Mouse (Mus musculus): Measurements from ENCODE around the gene St6gal1. TPM values are rescaled to one million over a fixed set of nuclear protein-coding genes. Genes with fewer than 3 reads are reported as not detected.

St6gal1 gene
- polyA plus RNA-seq, 1 experiment from 2014 or later: 21.9 TPM

- Histone ChIP-seq H3K9ac (no peak overlapping the region), H3K27me3 (replicated peaks) (no peaks in the 10 kb centered on the region), H3K4me2 (no peak overlapping the region), H3K9me3 (replicated peaks) (peaks cover 7% of the 10 kb centered on the region; the same call in 1 of the 2 replicates), H3K36me3 (peaks cover 18% of the 10 kb centered on the region), H3K27ac (ENCODE audit: poor library complexity, severe bottlenecking) (no peak overlapping the region), H3K4me1 (replicated peaks) (no peaks in the 10 kb centered on the region), H3K4me3 (no peak overlapping the region)
- ATAC-seq (ENCODE audit: insufficient number of reproducible peaks, low FRiP score): no peak
- 92% methylated on average over 2 of the region's 2 CpGs for WGBS
Observed at GRCm38 (mm10) chr16:23341254-23341653, 116.7 kb downstream of the St6gal1 start.

- Histone ChIP-seq H3K4me2 (no peak overlapping the region), H3K9me3 (replicated peaks) (no peaks in the 10 kb centered on the region), H3K27ac (ENCODE audit: poor library complexity, severe bottlenecking) (no peak overlapping the region), H3K27me3 (replicated peaks) (no peaks in the 10 kb centered on the region), H3K4me1 (replicated peaks) (no peaks in the 10 kb centered on the region), H3K36me3 (peaks cover 6% of the 10 kb centered on the region; the same call in 1 of the 2 replicates), H3K9ac (no peak overlapping the region), H3K4me3 (no peak overlapping the region)
- 32% methylated on average over 2 of the region's 2 CpGs for WGBS
- ATAC-seq (ENCODE audit: insufficient number of reproducible peaks, low FRiP score): no peak
Observed at GRCm38 (mm10) chr16:23350802-23351201, 126.3 kb downstream of the St6gal1 start.

GRCm38 (mm10) chr16:23361031-23361430 lies 136.5 kb downstream of the St6gal1 start:
- no peak for ATAC-seq (ENCODE audit: insufficient number of reproducible peaks, low FRiP score)
- Histone ChIP-seq H3K9ac (no peak overlapping the region), H3K36me3 (peaks cover 10% of the 10 kb centered on the region; the same call in 1 of the 2 replicates), H3K4me1 (replicated peaks) (no peaks in the 10 kb centered on the region), H3K4me2 (no peak overlapping the region), H3K27ac (ENCODE audit: poor library complexity, severe bottlenecking) (no peak overlapping the region), H3K4me3 (no peak overlapping the region), H3K9me3 (replicated peaks) (no peaks in the 10 kb centered on the region), H3K27me3 (replicated peaks) (no peaks in the 10 kb centered on the region)
- 73% methylated on average over 4 of the region's 4 CpGs for WGBS

- Histone ChIP-seq H3K4me1 (replicated peaks) (no peaks in the 10 kb centered on the region), H3K9me3 (replicated peaks) (no peaks in the 10 kb centered on the region), H3K4me2 (no peak overlapping the region), H3K27ac (ENCODE audit: poor library complexity, severe bottlenecking) (no peak overlapping the region), H3K4me3 (no peak overlapping the region), H3K36me3 (peaks cover 10% of the 10 kb centered on the region; the same call in 1 of the 2 replicates), H3K27me3 (replicated peaks) (no peaks in the 10 kb centered on the region), H3K9ac (no peak overlapping the region)
- ATAC-seq (ENCODE audit: insufficient number of reproducible peaks, low FRiP score): no peak
- 68% methylated on average over 3 of the region's 3 CpGs for WGBS
Observed at GRCm38 (mm10) chr16:23361434-23361970, 137.0 kb downstream of the St6gal1 start.

- 67% methylated on average over 2 of the region's 2 CpGs for WGBS
- no peak overlapping the region for H3K27ac ChIP-seq (ENCODE audit: poor library complexity, severe bottlenecking)
- H3K4me2 ChIP-seq: no peak overlapping the region
- no peaks in the 10 kb centered on the region for H3K27me3 ChIP-seq (replicated peaks)
- H3K36me3 ChIP-seq: peaks cover 2% of the 10 kb centered on the region; the same call in 1 of the 2 replicates
- ATAC-seq (ENCODE audit: insufficient number of reproducible peaks, low FRiP score): no peak
- H3K9ac ChIP-seq: no peak overlapping the region
- H3K4me1 ChIP-seq (replicated peaks): no peaks in the 10 kb centered on the region
- no peak overlapping the region for H3K4me3 ChIP-seq
- H3K9me3 ChIP-seq (replicated peaks): no peaks in the 10 kb centered on the region
Observed at GRCm38 (mm10) chr16:23364328-23364990, 139.9 kb downstream of the St6gal1 start.

- no peaks in the 10 kb centered on the region for H3K4me1 ChIP-seq (replicated peaks)
- H3K36me3 ChIP-seq: no peaks in the 10 kb centered on the region
- no peak overlapping the region for H3K4me3 ChIP-seq
- no peak overlapping the region for H3K27ac ChIP-seq (ENCODE audit: poor library complexity, severe bottlenecking)
- WGBS: 59% methylated on average over 3 of the region's 3 CpGs
- no peak for ATAC-seq (ENCODE audit: insufficient number of reproducible peaks, low FRiP score)
- no peaks in the 10 kb centered on the region for H3K27me3 ChIP-seq (replicated peaks)
- H3K9me3 ChIP-seq (replicated peaks): no peaks in the 10 kb centered on the region
- H3K9ac ChIP-seq: no peak overlapping the region
- H3K4me2 ChIP-seq: no peak overlapping the region
Observed at GRCm38 (mm10) chr16:23369124-23369523, 144.6 kb downstream of the St6gal1 start.

GRCm38 (mm10) chr16:23370724-23371123 lies 146.2 kb downstream of the St6gal1 start:
- H3K9ac ChIP-seq: no peak overlapping the region
- WGBS: 79% methylated on average over 7 of the region's 7 CpGs
- no peak overlapping the region for H3K27ac ChIP-seq (ENCODE audit: poor library complexity, severe bottlenecking)
- H3K27me3 ChIP-seq (replicated peaks): no peaks in the 10 kb centered on the region
- no peaks in the 10 kb centered on the region for H3K36me3 ChIP-seq
- H3K4me2 ChIP-seq: no peak overlapping the region
- H3K9me3 ChIP-seq (replicated peaks): no peaks in the 10 kb centered on the region
- no peak for ATAC-seq (ENCODE audit: insufficient number of reproducible peaks, low FRiP score)
- no peak overlapping the region for H3K4me3 ChIP-seq
- H3K4me1 ChIP-seq (replicated peaks): no peaks in the 10 kb centered on the region

GRCm38 (mm10) chr16:23372340-23372739 lies 147.8 kb downstream of the St6gal1 start:
- H3K36me3 ChIP-seq: no peaks in the 10 kb centered on the region
- no peak overlapping the region for H3K9ac ChIP-seq
- H3K27ac ChIP-seq (ENCODE audit: poor library complexity, severe bottlenecking): no peak overlapping the region
- no peak for ATAC-seq (ENCODE audit: insufficient number of reproducible peaks, low FRiP score)
- no peaks in the 10 kb centered on the region for H3K4me1 ChIP-seq (replicated peaks)
- no peak overlapping the region for H3K4me2 ChIP-seq
- no peaks in the 10 kb centered on the region for H3K27me3 ChIP-seq (replicated peaks)
- no peak overlapping the region for H3K4me3 ChIP-seq
- no peaks in the 10 kb centered on the region for H3K9me3 ChIP-seq (replicated peaks)
- WGBS: 61% methylated on average over 2 of the region's 2 CpGs

- Histone ChIP-seq H3K27ac (ENCODE audit: poor library complexity, severe bottlenecking) (no peak overlapping the region), H3K4me1 (replicated peaks) (no peaks in the 10 kb centered on the region), H3K4me3 (no peak overlapping the region), H3K27me3 (replicated peaks) (no peaks in the 10 kb centered on the region), H3K9ac (no peak overlapping the region), H3K9me3 (replicated peaks) (no peaks in the 10 kb centered on the region), H3K4me2 (no peak overlapping the region), H3K36me3 (no peaks in the 10 kb centered on the region)
- WGBS: 83% methylated on average over 4 of the region's 4 CpGs
- ATAC-seq (ENCODE audit: insufficient number of reproducible peaks, low FRiP score): no peak
Observed at GRCm38 (mm10) chr16:23374068-23374467, 149.5 kb downstream of the St6gal1 start.

GRCm38 (mm10) chr16:23374938-23375337 lies 150.4 kb downstream of the St6gal1 start:
- Histone ChIP-seq H3K36me3 (no peaks in the 10 kb centered on the region), H3K4me1 (replicated peaks) (no peaks in the 10 kb centered on the region), H3K4me3 (no peak overlapping the region), H3K27me3 (replicated peaks) (no peaks in the 10 kb centered on the region), H3K9me3 (replicated peaks) (no peaks in the 10 kb centered on the region), H3K27ac (ENCODE audit: poor library complexity, severe bottlenecking) (no peak overlapping the region), H3K4me2 (no peak overlapping the region), H3K9ac (no peak overlapping the region)
- no peak for ATAC-seq (ENCODE audit: insufficient number of reproducible peaks, low FRiP score)
- WGBS: 69% methylated on average over 5 of the region's 5 CpGs

- Histone ChIP-seq H3K4me1 (replicated peaks) (no peaks in the 10 kb centered on the region), H3K36me3 (no peaks in the 10 kb centered on the region)
- WGBS: 44% methylated on average over 10 of the region's 10 CpGs
Observed at GRCm38 (mm10) chr16:23376189-23376588, 151.6 kb downstream of the St6gal1 start.

More at GRCm38 (mm10) chr16:23376189-23376588, 151.6 kb downstream of the St6gal1 start:
- no peaks in the 10 kb centered on the region for H3K9me3 ChIP-seq (replicated peaks)
- H3K9ac ChIP-seq: no peak overlapping the region
- no peak overlapping the region for H3K27ac ChIP-seq (ENCODE audit: poor library complexity, severe bottlenecking)
- no peak overlapping the region for H3K4me2 ChIP-seq
- ATAC-seq (ENCODE audit: insufficient number of reproducible peaks, low FRiP score): no peak
- no peaks in the 10 kb centered on the region for H3K27me3 ChIP-seq (replicated peaks)
- no peak overlapping the region for H3K4me3 ChIP-seq
